Mouse (Mus musculus) gastrocnemius, adult 18-20 months (tissue): ENCODE data around the gene Antxr1. TPM values are rescaled to one million over a fixed set of nuclear protein-coding genes. Genes with fewer than 3 reads are reported as not detected.
"Not testable (repeated sequence)": the region's sequence is repeated elsewhere in the genome, so short reads cannot be mapped to it uniquely, and the experiment has no call there.

Source experiments
- DNase-seq: peaks from one replicate; pipeline ENCODE4 v3.0.0; 2021; ENCODE audit warnings: low spot score
- total RNA-seq, 2 experiments: library from RNA; stranded (reverse); gene quantifications; 2 replicates each; pipeline ENCODE4 v1.2.3; 2021

Gene Antxr1
- total RNA-seq, 2 experiments from 2014 or later = 5.7 to 7.3 TPM

DNA sequence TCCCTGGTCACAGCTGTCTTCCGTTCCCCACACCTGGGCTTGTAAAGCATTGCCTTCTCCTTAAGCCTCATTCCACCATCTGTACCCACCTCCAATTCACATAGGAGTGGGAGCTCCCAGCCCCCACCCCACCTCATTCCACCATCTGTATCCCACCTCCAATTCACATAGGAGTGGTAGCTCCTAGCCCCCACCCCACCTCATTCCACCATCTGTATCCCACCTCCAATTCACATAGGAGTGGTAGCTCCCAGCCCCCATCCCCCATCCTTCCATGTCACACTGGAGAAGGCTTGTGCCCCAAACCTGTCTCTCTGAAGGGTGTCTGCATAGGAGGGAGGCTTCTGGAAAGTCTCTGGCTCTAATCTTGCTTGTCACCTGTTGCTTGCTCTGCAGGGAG, 232.3 kb downstream of the Antxr1 start:
- DNase-seq = no peak

DNA sequence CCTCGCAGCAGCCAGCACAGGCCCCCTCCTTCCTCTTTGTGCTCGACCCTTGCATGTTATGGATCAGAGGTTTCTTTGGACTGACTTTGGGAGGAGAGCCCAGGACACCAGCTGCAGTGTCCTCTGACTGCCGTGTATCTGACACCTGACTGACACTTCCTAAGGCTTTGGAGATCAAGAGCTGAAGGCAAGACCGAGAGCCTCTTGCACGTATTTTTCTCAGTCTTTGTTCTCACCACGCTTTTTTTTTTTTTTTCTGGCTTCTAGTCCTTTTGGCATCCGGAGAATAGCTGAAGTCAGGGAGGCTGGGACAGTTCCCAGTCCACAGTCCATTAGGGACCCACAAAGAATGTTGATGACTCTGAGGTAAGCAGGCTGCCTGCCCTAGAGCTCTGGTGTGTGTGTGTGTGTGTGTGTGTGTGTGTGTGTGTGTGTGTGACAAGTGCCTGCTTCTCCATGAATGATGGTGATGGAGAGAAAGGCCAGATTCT, 233.2 kb downstream of the Antxr1 start:
- DNase-seq = peak; percentile 62

GRCm38 (mm10) chr6:87101955-87102353, 233.7 kb downstream of the Antxr1 start:
- DNase-seq = peak; percentile 17

- DNase-seq = peak; percentile 82
Measured at GRCm38 (mm10) chr6:87101281-87101954, 234.2 kb downstream of the Antxr1 start.

DNA sequence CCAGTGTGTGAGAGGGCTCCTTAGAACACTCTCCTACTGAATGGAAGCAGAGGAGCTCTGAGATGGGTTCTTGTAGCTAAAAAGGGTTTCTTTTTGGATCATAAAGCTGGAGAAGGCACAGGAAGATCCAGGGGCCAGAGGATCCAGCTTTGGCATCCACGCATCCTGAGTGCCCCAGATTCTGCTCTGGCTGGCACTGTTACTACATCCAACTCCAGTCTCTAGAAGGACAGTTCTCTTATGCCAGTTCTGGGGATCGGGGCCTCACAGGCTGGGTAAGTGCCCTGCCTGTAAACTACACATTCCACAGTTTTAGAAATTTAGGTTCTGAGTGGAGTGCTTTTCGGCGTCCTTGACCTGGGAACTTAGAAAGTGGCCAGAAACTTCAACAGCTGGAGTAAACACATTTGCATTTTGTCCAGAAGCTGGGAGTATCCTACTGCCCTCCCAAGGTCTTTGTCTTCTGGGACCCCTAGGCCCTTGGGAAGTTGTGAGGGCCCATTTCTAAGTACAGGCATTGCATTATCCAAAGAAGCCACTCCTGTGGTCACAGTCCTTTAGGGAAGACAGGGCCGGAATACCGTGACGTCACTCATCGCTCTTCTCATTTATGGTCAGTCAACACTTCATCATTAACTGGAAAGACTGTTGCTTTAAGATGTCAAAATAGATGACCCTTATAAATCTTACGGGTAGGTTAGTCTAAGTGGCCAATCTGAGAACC, 235.2 kb downstream of the Antxr1 start:
- no peak for DNase-seq

DNA sequence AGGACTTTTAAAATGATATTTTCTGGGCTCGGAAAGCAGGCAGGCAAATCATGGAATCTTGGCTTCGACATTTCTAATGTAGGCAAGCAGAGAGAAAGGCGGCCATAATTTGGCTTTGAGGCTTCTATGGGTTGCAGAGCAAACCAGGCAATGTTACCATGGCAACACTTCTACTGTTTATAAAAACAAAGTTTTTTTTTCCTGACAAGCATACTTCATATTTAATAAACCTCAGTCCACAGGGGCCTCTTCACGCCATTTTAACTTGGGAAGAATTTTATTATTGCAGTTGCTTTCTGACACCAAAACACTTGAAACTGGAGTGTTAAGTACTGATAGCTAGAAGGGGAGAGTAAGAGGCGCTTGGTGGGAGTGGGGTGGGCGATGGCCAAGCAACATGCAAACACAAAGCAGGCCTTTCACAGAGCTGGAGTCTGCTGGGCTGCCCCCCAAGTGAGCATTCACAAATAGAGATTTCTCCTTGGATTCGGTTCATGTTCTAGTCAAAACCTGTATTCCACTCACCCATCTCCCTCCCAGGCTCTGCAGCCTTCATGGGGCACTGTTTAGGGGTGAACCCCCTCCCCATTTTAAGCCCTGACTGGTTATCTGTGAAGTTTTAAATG, 235.8 kb downstream of the Antxr1 start:
- no peak for DNase-seq

DNA sequence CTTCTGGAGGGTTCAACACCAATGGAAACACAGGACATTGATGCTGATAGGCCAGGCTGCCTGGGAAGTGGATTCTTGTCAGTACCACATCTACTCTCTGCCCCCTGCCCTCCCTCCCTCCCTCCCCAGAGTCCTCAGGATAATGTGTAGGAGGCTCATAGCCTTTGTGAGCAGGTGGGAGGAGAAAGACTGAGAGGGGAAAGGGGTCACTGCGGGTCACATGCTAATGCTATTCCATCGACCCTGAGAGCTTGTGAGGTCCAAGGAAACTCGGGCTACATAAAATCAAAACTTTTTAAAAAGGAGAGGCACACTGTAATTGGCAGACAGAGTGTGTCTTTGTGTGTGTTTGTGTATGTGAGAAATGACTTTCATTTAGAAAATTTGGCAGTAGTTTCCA, 236.4 kb downstream of the Antxr1 start:
- no peak for DNase-seq

DNA sequence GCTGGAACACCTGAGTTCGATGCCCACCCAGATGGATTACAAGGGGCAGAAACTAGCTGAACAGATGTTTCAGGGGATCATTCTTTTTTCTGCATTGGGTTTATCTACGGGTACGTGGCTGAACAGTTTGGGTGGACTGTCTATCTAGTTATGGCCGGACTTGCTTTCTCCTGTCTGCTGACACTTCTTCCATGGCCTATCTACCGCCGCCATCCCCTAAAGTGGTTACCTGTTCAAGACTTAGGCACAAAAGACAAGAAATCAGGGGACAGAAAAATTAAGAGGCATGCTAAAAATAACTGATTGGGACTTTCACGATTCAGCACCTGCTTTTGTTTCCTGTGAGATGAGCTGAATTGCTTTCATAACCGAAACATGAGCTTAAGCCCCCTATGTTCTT, 242.0 kb downstream of the Antxr1 start:
- DNase-seq = not testable (repeated sequence)

- no peak for DNase-seq
Measured at GRCm38 (mm10) chr6:87092476-87092875, 243.1 kb downstream of the Antxr1 start.

DNA sequence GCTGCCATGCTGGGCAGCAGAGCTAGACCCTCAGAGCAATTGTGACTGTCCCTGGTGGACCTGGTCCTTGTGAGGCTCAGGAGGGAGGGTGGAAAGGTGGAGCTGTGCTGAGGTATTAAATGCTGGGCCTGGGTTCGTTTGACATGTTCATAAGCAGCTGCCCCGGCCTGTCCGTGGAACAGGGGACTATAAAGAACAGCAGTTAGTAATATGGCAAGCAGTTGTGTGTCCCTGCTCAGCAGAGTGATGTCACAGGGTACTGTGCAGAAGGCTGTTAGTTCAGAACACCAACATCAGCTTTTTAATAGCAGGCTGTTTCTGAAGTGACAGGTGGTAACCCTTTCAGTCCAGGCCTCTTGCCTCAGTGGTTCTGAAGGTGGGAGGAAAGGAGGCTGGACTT, 244.7 kb downstream of the Antxr1 start:
- no peak for DNase-seq

DNA sequence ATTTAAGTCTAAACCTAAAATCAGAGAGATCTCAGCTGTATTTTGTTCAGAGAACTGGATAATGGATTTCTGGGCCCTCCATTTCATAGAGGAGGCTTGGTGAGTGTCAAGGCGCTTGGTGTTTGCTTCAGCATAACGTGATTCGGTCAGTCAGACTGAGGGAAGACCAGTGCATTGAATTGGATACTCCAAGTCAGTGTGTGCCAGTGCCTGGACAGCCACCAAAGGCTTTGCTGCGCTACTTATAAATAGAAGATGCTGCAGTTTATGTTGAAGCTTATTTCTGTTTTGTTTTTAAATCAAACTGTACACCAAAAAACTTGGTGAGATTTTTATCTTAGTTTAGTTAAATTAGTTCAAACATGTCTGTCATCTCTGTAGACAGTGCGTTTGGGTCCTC, 247.3 kb downstream of the Antxr1 start:
- peak; percentile 46 for DNase-seq

GRCm38 (mm10) chr6:87085026-87085425, 250.6 kb downstream of the Antxr1 start:
- DNase-seq = no peak

Other genes starting within 250 kb of the Antxr1 start
- not detected for gene D6Ertd527e, start 231.1 kb downstream of the Antxr1 start, total RNA-seq
- gene Gkn1, start 15.1 kb upstream of the Antxr1 start, total RNA-seq = not detected
- gene Gkn2, start 37.5 kb upstream of the Antxr1 start, total RNA-seq = not detected
- 1 to 10 TPM; 1.3 to 1.7 TPM for gene Gkn3, start 53.1 kb upstream of the Antxr1 start, total RNA-seq
- gene Bmp10, start 93.2 kb upstream of the Antxr1 start, total RNA-seq = not detected
- under 1 TPM; 0.57 to 0.87 TPM for gene Arhgap25, start 197.4 kb upstream of the Antxr1 start, total RNA-seq